Mouse (Mus musculus) liver, embryonic 14.5 days (tissue): ENCODE data around the gene Enpp4.

Experiments
- CTCF ChIP-seq: IDR thresholded peaks from 2 replicates; pipeline ENCODE4 v1.5.1; 2016; ENCODE audit warnings: antibody characterized with exemption, low read depth, control low read depth
- EP300 ChIP-seq: IDR thresholded peaks from 2 replicates; pipeline ENCODE4 v1.6.1; 2016; ENCODE audit warnings: antibody characterized with exemption, low read depth

DNA sequence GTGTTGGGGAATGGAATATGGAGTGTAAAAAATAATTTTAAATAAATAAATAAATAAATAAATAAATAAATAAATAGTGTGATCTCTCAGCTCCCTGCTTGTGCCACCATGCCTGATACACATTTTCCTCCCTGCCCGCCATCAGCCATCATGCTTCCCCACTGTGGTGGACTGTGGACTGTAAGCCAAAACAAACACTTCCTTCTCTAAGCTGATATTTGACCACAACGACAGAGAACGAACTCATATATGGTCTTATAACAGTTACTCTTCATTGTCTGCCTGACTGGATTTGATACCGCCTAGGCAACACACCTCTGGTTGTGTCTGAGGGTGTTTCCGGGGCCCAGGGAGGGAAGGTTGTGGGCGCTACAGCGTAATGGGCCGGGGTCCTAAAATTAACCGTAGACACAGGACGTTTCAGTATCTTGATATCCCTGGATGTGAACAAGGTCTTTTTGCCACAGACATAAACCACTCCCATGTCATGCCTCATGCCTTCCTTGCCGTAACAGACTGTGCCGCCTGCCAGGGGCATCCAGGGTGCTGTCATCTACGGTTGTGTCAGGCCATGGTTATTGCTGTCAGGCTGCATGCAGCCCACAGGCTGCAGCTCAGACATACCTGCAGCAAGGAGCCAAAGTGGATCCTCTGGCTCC, 23.6 kb upstream of the Enpp4 start:
- TF ChIP-seq CTCF: no peak
- no peak for TF ChIP-seq EP300
